Mouse (Mus musculus): ENCODE data around the gene Itpr2. TPM values are rescaled to one million over a fixed set of nuclear protein-coding genes. Genes with fewer than 3 reads are reported as not detected.

Itpr2 gene
- polyA plus RNA-seq, 1 experiment = 6.6 TPM

DNA sequence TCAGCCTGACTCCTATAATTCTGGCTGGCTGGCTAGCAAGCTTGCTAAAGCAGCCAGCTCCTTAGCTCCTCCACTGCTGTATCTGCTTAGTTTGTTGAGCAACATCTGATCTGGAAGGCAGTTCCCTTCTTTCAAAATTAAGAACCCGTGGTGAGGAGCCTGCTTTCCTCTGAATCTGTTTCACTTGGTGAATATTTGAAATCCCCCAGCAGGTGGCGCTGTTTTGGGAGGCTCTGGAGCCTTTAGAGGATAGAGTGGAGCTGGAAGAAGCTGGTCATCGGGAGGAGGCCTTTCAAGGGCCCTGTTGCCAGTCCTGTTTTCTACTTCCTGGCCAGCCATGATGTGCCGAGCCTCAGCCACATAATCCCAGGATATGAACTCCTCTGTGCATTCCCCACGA is 422.8 kb downstream of the Itpr2 start:
- WGBS = 42% methylated on average over 5 of the region's 5 CpGs
- Histone ChIP-seq H3K27me3 (ENCODE audit: control insufficient read depth, insufficient read depth, low read length) (no peaks in the 10 kb centered on the region), H3K27ac (ENCODE audit: insufficient read depth, low read length) (no peak overlapping the region), H3K4me3 (replicated peaks; ENCODE audit: insufficient read depth, low read depth, low read length) (no peak overlapping the region), H3K4me1 (ENCODE audit: control insufficient read depth, insufficient read depth, low read length) (no peaks in the 10 kb centered on the region)
- TF ChIP-seq POLR2A (IDR thresholded peaks at IDR 0.05; ENCODE audit: borderline replicate concordance, insufficient read depth, low read length) (no peak), CTCF (IDR thresholded peaks at IDR 0.05; ENCODE audit: borderline replicate concordance, insufficient read depth, low read depth, low read length) (peak; percentile 52; the same call in 1 of the 2 replicates)
- DNase-seq = peak; percentile 59 to 66

DNA sequence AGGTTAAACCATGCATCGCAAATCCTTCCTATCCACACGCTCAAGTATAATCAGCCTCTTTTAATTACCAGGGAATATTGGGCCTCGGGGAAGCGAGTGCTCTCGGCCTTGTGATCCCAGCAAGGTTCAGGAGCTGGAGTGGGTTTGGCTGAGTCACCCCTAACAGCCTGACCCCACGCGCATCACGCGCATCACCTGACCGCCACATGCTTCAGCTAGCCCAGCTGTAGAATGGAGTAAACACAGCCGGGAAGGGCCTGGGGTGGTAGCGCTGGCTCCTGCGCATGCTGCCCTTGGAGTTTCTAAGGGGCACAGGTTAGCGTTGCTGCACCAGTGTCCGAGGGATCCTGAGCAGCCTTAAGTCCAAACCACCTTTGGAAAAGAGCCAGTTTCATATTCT is 423.9 kb downstream of the Itpr2 start:
- Histone ChIP-seq H3K4me1 (ENCODE audit: control insufficient read depth, insufficient read depth, low read length) (no peaks in the 10 kb centered on the region), H3K27ac (ENCODE audit: insufficient read depth, low read length) (no peak overlapping the region), H3K4me3 (replicated peaks; ENCODE audit: insufficient read depth, low read depth, low read length) (no peak overlapping the region), H3K27me3 (ENCODE audit: control insufficient read depth, insufficient read depth, low read length) (no peaks in the 10 kb centered on the region)
- DNase-seq = no peak
- TF ChIP-seq CTCF (IDR thresholded peaks at IDR 0.05; ENCODE audit: borderline replicate concordance, insufficient read depth, low read depth, low read length) = no peak
- no peak for TF ChIP-seq POLR2A (IDR thresholded peaks at IDR 0.05; ENCODE audit: borderline replicate concordance, insufficient read depth, low read length)
- 93% methylated on average over 15 of the region's 15 CpGs for WGBS

- H3K4me3 ChIP-seq (replicated peaks; ENCODE audit: insufficient read depth, low read depth, low read length) = no peak overlapping the region
- H3K27ac ChIP-seq (ENCODE audit: insufficient read depth, low read length) = no peak overlapping the region
- no peaks in the 10 kb centered on the region for H3K4me1 ChIP-seq (ENCODE audit: control insufficient read depth, insufficient read depth, low read length)
- WGBS = 90% methylated on average over 11 of the region's 11 CpGs
- no peak for TF ChIP-seq POLR2A (IDR thresholded peaks at IDR 0.05; ENCODE audit: borderline replicate concordance, insufficient read depth, low read length)
- TF ChIP-seq CTCF (IDR thresholded peaks at IDR 0.05; ENCODE audit: borderline replicate concordance, insufficient read depth, low read depth, low read length) = peak; percentile 16; the same call in 1 of the 2 replicates
- DNase-seq = no peak
- no peaks in the 10 kb centered on the region for H3K27me3 ChIP-seq (ENCODE audit: control insufficient read depth, insufficient read depth, low read length)
These were observed 424.7 kb downstream of the Itpr2 start for GRCm38 (mm10) chr6:146077124-146077889.

DNA sequence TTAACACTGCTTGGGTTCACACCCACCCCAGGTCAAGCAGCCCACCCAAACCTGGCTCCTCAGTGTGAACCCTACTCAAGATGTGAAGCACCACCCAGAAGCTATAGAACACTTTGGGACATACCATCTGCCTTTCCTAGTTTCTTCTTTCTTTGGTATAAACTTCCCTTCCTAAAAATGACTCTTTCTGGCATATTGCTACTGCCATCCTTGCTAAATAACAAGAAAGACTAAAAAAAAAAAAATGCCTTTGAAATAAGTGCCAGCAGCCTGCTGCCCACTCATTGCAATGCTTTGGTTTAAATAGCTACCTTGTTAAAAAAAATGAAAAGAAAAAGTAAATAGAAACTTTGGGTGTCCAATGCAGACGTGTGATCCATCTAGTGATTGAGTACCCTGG is 429.2 kb downstream of the Itpr2 start:
- no peak for DNase-seq
- 92% methylated on average over 1 of the region's 1 CpGs for WGBS
- Histone ChIP-seq H3K4me3 (replicated peaks; ENCODE audit: insufficient read depth, low read depth, low read length) (no peak overlapping the region), H3K27ac (ENCODE audit: insufficient read depth, low read length) (no peak overlapping the region), H3K4me1 (ENCODE audit: control insufficient read depth, insufficient read depth, low read length) (no peaks in the 10 kb centered on the region), H3K27me3 (ENCODE audit: control insufficient read depth, insufficient read depth, low read length) (no peaks in the 10 kb centered on the region)
- TF ChIP-seq POLR2A (IDR thresholded peaks at IDR 0.05; ENCODE audit: borderline replicate concordance, insufficient read depth, low read length) (no peak), CTCF (IDR thresholded peaks at IDR 0.05; ENCODE audit: borderline replicate concordance, insufficient read depth, low read depth, low read length) (no peak)

GRCm38 (mm10) chr6:146071883-146072282 is 430.1 kb downstream of the Itpr2 start:
- Histone ChIP-seq H3K4me3 (replicated peaks; ENCODE audit: insufficient read depth, low read depth, low read length) (no peak overlapping the region), H3K27ac (ENCODE audit: insufficient read depth, low read length) (no peak overlapping the region), H3K27me3 (ENCODE audit: control insufficient read depth, insufficient read depth, low read length) (no peaks in the 10 kb centered on the region), H3K4me1 (ENCODE audit: control insufficient read depth, insufficient read depth, low read length) (no peaks in the 10 kb centered on the region)
- 94% methylated on average over 1 of the region's 1 CpGs for WGBS
- no peak for DNase-seq
- TF ChIP-seq CTCF (IDR thresholded peaks at IDR 0.05; ENCODE audit: borderline replicate concordance, insufficient read depth, low read depth, low read length) (no peak), POLR2A (IDR thresholded peaks at IDR 0.05; ENCODE audit: borderline replicate concordance, insufficient read depth, low read length) (no peak)

Other genes with a start within 250 kb of the Itpr2 start
- gene Fgfr1op2, start 75.0 kb upstream of the Itpr2 start, polyA plus RNA-seq (2012; rRNA removed) = 62.5 and 64.0 TPM in 2 replicates
- gene Ints13, start 75.6 kb upstream of the Itpr2 start, polyA plus RNA-seq (2012; rRNA removed) = 67.3 and 72.8 TPM in 2 replicates
- 90.1 and 93.1 TPM in 2 replicates for gene Med21, start 140.3 kb upstream of the Itpr2 start, polyA plus RNA-seq (2012; rRNA removed)
- 22.3 and 25.2 TPM in 2 replicates for gene Tm7sf3, start 140.6 kb upstream of the Itpr2 start, polyA plus RNA-seq (2012; rRNA removed)
- gene Stk38l, start 222.8 kb upstream of the Itpr2 start, polyA plus RNA-seq (2012; rRNA removed) = 14.4 and 16.4 TPM in 2 replicates

All from cerebellum, adult 2 months (tissue).